ENCODE assay signal across 10 mouse cellular contexts in genomic region chr13:59972093-59972427, GRCm38 (mm10).
DNase-seq lines count a peak whose midpoint lies in the region; ATAC-seq lines count a peak whose summit lies in the region.
"Had no signal": no experiment of that assay in that cellular context is flagged by ENCODE, and none has a peak within 500 bp of the region (broad histone marks: within the 10 kb centered on the region; RNA-seq: fewer than 3 reads in every experiment).

No protein-coding gene starts in this region.

- peak; percentile 52 for ATAC-seq in forebrain, embryonic 12.5 days (ENCODE audit: low FRiP score)
- no peak; the same call in 1 of the 2 replicates for ATAC-seq in hindbrain, embryonic 15.5 days (ENCODE audit: low FRiP score, low read depth)
- ATAC-seq in midbrain, embryonic 16.5 days, result peak; percentile 55

- WGBS in forebrain, embryonic 12.5 days, result 11% methylated on average over 9 of the region's 9 CpGs
- WGBS in hindbrain, embryonic 15.5 days, result 30% methylated on average over 9 of the region's 9 CpGs
- WGBS in midbrain, embryonic 16.5 days, result 19% methylated on average over 9 of the region's 9 CpGs

- DNase-seq in left cerebral cortex, postnatal 4 days, result peak; percentile 33
- DNase-seq in left cerebral cortex, postnatal 36 days (ENCODE audit: low spot score in 2 of 2), result no peak
- no peak for DNase-seq in gastrocnemius, postnatal 36 days
- DNase-seq in adrenal gland, adult 8-10 months, result no peak
- DNase-seq: gastrocnemius, postnatal 14 days; liver, embryonic 13.5 days; thymus, postnatal 4 days had no signal

- H3K36me3 ChIP-seq in forebrain, embryonic 12.5 days (replicated peaks), result no peaks in the 10 kb centered on the region
- no peaks in the 10 kb centered on the region for H3K36me3 ChIP-seq in hindbrain, embryonic 15.5 days
- no peaks in the 10 kb centered on the region for H3K36me3 ChIP-seq in midbrain, embryonic 16.5 days (ENCODE audit: control insufficient read depth, insufficient read depth, low read length)
- H3K36me3 ChIP-seq: liver, embryonic 13.5 days had no signal

- peaks cover 36% of the 10 kb centered on the region for H3K4me1 ChIP-seq in forebrain, embryonic 12.5 days
- peaks cover 16% of the 10 kb centered on the region for H3K4me1 ChIP-seq in hindbrain, embryonic 15.5 days (replicated peaks)
- peaks cover 11% of the 10 kb centered on the region for H3K4me1 ChIP-seq in midbrain, embryonic 16.5 days (ENCODE audit: control insufficient read depth, insufficient read depth, low read length)
- H3K4me1 ChIP-seq: liver, embryonic 13.5 days had no signal

- no peaks in the 10 kb centered on the region for H3K9me3 ChIP-seq in forebrain, embryonic 12.5 days
- H3K9me3 ChIP-seq in hindbrain, embryonic 15.5 days, result no peaks in the 10 kb centered on the region
- no peaks in the 10 kb centered on the region for H3K9me3 ChIP-seq in midbrain, embryonic 16.5 days (replicated peaks; ENCODE audit: control insufficient read depth, low read length, poor library complexity, severe bottlenecking)
- H3K9me3 ChIP-seq: liver, embryonic 13.5 days had no signal

- peak overlapping the region; percentile 90 for H3K27ac ChIP-seq in forebrain, embryonic 12.5 days
- H3K27ac ChIP-seq in hindbrain, embryonic 15.5 days (replicated peaks), result no peak overlapping the region
- peak overlapping the region; percentile 0; the same call in 1 of the 2 replicates for H3K27ac ChIP-seq in midbrain, embryonic 16.5 days (ENCODE audit: low read length)
- H3K27ac ChIP-seq: liver, embryonic 13.5 days had no signal

- no peak overlapping the region for H3K9ac ChIP-seq in forebrain, embryonic 12.5 days
- H3K9ac ChIP-seq in hindbrain, embryonic 15.5 days, result no peak overlapping the region
- 0 out of 2 replicates have a peak overlapping the region, but pooled peaks have one; percentile 6 for H3K9ac ChIP-seq in midbrain, embryonic 16.5 days (ENCODE audit: low read depth, low read length)
- H3K9ac ChIP-seq: liver, embryonic 13.5 days had no signal

- 0 out of 2 replicates have a peak overlapping the region, but pooled peaks have one; percentile 0 for H3K4me3 ChIP-seq in forebrain, embryonic 12.5 days (replicated peaks)
- 0 out of 2 replicates have a peak overlapping the region, but pooled peaks have one; percentile 1 for H3K4me3 ChIP-seq in hindbrain, embryonic 15.5 days
- H3K4me3 ChIP-seq in midbrain, embryonic 16.5 days (ENCODE audit: low read depth, low read length), result no peak overlapping the region
- H3K4me3 ChIP-seq: liver, embryonic 13.5 days had no signal

- intact Hi-C loops in left cerebral cortex, postnatal 4 days (cut with DNase I), result loop anchor here (10.0 kb wide), 1 partner anchor 493 kb away; no protein-coding TSS in a partner anchor
- intact Hi-C loops in left cerebral cortex, postnatal 36 days (cut with DNase I), result no loop called here
- intact Hi-C loops in gastrocnemius, postnatal 36 days (cut with DNase I), result no loop called here

- peak overlapping the region; percentile 48 for H3K4me2 ChIP-seq in forebrain, embryonic 12.5 days
- H3K4me2 ChIP-seq in hindbrain, embryonic 15.5 days, result peak overlapping the region; percentile 46
- peak overlapping the region; percentile 42; the same call in 1 of the 2 replicates for H3K4me2 ChIP-seq in midbrain, embryonic 16.5 days (ENCODE audit: low read length)

- H3K27me3 ChIP-seq in forebrain, embryonic 12.5 days, result peaks cover 42% of the 10 kb centered on the region
- H3K27me3 ChIP-seq in hindbrain, embryonic 15.5 days, result no peaks in the 10 kb centered on the region
- H3K27me3 ChIP-seq in midbrain, embryonic 16.5 days (ENCODE audit: control insufficient read depth, insufficient read depth, low read depth, low read length), result peaks cover 2% of the 10 kb centered on the region
